Mouse (Mus musculus): ENCODE measurements around the gene Zc3h10. TPM values are rescaled to one million over a fixed set of nuclear protein-coding genes. Genes with fewer than 3 reads are reported as not detected.
"Not testable (repeated sequence)": the region's sequence is repeated elsewhere in the genome, so short reads cannot be mapped to it uniquely, and the experiment has no call there.

Gene Zc3h10
- total RNA-seq, 2 experiments from 2014 or later, result 9.7 to 13.6 TPM

DNA sequence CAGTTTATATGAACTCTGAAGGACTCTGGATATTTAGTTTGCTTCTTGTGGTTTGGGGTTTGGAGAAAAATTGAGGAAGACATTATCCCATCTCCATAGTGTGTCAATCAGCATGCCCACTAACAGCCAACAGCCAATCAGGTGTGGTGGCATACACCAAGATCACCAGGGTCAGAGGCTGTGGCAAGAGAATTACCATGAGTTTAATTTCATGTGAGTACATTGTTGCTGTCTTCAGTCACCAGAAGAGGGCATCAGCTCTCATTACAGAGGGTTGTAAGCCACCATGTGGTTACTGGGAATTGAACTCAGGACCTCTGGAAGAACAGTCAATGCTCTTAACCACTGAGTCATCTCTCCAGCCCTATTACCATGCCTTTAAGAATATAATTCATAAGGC lies 8.7 kb upstream of the Zc3h10 start:
- peak; percentile 95 for ATAC-seq (replicated peaks; ENCODE audit: poor library complexity, severe bottlenecking)

DNA sequence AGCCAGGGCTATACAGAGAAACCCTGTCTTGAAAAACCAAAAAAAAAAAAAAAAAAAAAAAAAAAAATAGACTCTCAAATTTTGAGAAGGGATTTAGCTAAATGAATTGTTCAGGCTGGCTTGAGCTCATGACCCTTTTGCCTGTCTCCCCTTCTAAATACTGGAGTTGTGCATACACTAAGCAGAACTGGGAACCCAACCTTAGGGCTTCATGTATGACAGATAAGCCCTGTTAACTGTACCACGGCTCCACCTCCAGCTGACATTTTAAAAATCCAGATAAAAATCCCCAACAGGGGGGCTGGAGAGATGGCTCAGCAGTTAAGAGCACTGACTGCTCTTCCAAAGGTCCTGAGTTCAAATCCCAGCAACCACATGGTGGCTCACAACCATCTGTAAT lies 8.0 kb upstream of the Zc3h10 start:
- not testable (repeated sequence) for ATAC-seq (replicated peaks; ENCODE audit: poor library complexity, severe bottlenecking)

DNA sequence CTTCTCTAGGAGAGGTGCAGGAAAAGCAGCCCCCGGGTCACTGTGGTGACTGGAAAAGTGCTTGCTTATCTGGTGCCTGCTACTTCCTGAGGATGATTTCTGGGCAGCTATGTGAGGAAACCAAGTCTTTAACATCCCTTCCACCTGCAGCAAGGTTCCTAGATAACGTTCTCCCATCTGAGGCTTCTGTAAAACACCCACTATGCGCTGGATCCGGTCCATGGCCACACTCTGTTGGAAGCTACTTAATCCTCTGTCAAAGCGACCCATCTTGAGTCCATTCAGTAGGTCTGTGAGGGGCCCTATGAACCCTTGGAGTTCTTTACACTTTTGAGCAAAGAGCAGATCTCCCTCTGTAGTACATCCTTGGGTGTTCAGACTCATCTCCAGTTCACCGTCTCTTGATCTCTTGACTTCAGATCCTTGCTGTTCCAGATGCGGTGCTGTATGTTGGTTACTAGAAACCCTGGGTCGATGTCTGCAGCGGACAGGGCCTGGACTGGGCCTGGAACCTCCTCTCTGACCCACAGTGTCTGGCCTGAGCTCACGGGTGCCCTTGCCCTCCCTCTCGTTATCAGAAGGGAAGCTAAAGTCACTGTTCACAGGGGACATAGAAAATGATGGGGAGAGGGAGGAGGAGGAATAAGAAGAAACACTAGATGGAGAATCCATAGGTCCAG lies 2.7 kb upstream of the Zc3h10 start:
- ATAC-seq (replicated peaks; ENCODE audit: poor library complexity, severe bottlenecking), result not testable (repeated sequence)

DNA sequence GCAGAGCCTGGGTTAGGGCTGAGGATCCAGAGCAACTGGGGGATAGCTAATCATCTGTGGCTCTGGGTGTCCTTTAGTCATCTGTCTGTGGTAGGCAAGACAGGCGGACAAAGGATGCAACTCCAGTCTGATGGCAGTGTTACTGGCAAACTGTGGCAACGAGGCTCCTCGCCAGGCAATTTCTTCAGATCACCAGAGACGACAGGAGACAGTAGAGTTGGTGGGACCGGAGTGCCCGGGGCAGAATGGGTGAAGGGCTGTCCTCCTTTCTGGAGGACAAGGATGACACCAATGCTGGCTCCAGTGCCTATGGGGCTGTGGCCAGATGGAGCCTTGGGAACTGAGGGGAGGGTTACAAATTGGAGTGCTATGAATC lies 2.1 kb upstream of the Zc3h10 start:
- not testable (repeated sequence) for ATAC-seq (replicated peaks; ENCODE audit: poor library complexity, severe bottlenecking)

DNA sequence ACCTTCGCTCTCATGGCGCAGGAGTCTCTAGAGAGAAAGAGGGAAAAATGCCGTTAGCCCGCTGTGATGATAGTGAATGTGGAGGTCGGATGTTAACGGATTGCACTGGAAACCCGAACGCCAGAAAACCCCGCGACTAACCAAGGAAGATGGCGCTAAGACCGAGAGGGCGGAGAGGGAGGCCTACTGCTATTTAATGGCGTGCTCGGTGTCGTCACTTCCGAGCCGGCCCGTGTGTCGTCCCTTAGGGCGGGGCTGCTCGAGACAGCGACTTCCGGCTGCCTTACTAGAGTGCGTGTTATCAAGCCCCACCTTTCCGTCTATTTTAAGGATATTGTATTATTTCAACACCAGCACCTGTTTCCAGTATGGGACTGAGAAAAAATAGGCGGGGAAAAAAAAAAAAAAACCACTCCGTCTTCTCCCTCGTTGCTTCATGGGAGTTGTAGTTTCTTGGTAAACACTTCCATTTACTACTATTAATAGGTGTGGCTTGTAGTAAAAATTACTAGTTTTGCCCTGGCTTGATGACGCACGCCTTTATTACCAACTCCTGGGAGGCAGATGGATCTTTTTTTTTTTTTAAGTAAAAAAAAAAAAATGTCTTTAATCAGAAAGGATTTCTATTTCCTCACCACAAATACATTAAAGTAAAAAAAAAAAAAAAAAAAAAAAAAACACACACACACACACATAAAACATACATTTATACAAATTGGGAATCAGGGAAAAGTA lies 1.5 kb upstream of the Zc3h10 start, which contains the start of gene Rpl41:
TSS of gene Rpl41 (minus strand) at position 359 of the 735 bp plus-strand sequence.
- peak; percentile 70 for ATAC-seq (replicated peaks; ENCODE audit: poor library complexity, severe bottlenecking)

DNA sequence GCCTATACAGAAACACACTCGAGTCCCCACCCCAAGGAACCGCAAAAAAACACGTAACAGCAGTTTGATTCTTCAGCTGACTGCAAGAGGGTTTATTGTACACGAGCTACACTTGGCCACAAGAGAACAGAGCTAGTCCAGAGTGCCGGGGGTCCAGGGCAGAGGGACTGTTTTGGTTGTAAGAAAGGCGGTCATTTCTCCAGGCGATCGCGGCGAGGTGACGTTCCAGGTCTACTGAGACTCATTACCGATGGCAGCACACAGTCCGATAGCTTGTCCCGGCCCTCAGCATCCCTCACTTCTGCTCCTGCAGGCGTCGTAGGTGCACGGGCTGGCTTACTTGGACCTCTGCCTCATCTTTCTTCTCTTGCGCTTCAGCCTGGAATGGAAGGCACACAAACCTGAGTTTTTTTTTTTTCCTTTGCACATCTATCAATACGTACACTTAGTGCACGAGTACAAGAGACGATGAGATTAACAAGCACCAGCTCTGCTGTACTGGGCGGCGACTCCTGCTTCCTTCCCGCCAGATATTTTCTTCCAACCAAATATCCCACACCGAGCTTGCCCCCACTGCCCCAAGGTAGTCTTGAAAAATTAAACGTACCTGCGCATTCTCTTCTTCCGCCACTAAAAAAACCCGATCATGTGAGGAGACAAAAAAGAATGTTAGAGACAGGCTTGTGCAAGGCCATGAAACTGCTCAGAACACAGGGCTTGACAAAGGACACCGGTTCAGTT lies 647 bp upstream of the Zc3h10 start:
- ATAC-seq (replicated peaks; ENCODE audit: poor library complexity, severe bottlenecking), result not testable (repeated sequence)

DNA sequence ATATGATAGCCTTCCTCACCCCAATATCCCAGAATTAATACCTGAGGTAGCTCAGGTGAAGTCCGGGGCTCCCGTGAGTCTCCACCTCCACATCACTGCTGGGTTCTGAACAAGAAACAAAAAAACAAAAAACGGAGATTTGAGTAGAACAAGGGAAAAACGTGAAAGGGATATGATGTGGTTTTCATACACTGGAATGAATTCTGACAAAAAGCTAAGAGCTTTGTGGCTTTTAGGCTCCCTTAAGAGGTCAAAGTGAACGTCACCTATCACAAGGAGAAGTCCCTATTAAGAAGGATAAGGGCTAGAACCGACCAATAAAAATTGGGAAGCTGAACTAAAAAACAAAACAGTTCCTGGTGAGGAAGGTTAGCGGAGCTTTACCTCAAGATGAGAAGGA lies 787 bp downstream of the Zc3h10 start:
- no peak for ATAC-seq (replicated peaks; ENCODE audit: poor library complexity, severe bottlenecking)

DNA sequence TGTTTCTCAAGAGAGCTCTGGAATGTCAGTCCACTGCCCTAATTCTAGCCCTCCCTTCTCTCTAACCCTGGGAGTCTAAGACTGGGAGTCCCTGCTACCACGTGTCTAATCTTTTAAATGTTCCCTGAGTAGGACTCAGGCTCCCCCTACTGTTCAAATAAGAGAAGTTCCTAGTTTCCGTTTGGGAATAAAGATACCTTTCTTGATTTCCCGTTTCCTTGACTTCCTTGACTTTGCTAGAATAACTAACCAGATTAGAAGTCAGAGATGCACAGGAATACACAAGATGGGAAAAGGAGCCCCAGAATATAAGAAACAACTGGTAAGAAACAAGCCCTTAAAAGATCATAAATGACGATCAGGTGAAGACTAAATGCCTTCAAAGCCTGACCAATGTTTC lies 1.2 kb downstream of the Zc3h10 start:
- 0 out of 2 replicates have a peak, but pooled peaks have one; percentile 8 for ATAC-seq (replicated peaks; ENCODE audit: poor library complexity, severe bottlenecking)

DNA sequence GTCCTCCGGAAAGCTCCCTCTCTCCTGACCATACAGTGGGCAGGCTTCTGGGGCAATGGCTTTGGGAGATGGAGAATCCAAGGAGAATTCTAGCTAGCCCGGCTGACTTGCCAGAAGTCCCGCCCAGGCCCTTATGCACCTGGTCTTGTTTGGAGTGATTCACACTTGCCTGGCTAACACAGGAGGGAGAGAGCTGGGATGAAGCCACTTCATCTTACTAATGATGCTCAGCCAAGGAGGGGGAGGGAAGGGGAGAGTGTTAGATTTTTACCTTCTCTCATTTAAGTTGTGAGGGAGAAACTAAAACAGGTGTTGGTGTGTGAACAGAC lies 2.0 kb downstream of the Zc3h10 start:
- no peak for ATAC-seq (replicated peaks; ENCODE audit: poor library complexity, severe bottlenecking)

DNA sequence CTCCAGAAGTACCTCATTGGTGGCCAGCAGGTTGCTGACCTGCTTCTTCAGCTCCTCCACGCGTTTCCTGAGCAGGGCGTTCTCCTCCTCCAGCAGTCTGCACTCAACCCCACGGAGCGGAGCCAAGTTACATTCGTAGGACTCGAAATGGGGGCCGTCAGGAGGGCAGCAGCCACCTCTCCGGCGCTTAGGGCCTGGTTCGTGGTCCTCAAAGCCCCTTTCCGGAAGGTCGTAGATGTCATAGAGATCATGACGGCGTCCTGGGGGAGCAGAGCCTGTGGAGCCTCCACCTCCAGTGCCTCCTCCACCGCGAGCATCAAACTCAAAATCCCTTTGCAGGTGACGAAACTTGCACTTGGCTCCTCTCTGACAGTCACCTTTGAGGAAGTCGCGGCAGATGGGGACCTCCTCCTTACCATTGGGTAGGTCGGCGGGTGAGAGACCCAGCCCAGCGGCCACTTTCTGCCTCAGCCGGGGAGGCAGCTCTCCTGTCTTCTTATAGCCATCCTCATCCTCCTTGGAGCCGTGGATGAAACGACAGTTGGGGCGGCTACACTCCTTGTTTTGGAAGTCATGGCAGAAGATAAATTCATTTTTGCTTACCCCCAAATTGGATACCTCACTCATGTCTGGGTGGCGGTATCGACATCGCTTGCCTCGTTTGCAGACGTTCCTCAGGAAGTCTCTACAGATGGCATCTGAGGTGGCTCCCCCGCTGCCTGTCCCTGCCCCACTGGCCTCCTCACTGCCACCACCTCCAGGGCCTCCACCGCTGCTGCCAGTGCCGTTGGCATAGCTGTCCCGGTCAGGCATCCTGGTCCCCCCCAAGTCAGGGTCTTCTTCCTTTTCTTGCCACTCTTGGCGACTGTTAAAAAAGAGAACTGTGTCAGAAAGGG lies 2.7 kb downstream of the Zc3h10 start:
- no peak for ATAC-seq (replicated peaks; ENCODE audit: poor library complexity, severe bottlenecking)

DNA sequence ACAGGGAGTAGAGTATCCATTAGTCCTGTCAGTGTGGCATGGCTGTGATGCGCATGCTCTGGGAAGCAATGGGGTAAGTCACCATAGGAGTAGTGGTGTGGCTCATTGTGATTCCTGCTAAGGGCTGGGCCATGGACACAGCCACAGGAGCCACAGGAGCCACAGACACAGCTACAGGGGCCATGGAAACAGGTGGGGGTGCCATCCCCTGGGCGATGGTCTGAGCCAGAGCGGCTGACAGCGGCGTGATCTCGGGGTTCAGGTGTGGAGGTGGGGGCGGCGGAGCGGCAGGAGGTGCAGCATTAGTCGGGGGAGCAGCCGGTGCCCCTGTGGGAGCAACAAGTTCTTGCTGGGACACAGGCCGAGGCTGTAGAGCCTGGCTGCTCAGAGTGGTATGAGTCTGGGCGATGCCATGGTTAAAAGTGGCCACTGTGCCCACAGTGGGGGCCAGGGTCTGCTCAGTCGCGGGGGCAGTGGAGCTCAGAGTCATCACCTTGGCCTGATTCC lies 3.4 kb downstream of the Zc3h10 start:
- no peak for ATAC-seq (replicated peaks; ENCODE audit: poor library complexity, severe bottlenecking)

DNA sequence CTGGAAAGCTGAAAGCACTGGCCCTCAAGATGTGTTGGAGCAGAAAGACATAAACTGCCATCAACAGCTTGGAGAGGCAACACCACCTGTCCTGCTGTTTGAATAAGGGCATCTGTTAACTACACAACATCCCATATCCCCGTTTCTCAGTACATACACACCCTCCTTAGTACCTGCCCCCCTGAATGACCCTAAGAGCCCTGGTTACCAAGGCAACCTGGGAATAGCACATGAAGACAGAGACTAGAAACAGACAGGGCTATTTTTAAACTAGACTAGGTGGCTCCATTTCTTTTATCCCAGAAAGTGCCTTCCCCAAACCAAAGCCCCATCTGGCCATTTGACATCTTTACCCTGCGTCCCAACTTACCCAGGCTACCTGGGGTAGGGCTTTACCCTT lies 4.5 kb downstream of the Zc3h10 start:
- no peak for ATAC-seq (replicated peaks; ENCODE audit: poor library complexity, severe bottlenecking)

DNA sequence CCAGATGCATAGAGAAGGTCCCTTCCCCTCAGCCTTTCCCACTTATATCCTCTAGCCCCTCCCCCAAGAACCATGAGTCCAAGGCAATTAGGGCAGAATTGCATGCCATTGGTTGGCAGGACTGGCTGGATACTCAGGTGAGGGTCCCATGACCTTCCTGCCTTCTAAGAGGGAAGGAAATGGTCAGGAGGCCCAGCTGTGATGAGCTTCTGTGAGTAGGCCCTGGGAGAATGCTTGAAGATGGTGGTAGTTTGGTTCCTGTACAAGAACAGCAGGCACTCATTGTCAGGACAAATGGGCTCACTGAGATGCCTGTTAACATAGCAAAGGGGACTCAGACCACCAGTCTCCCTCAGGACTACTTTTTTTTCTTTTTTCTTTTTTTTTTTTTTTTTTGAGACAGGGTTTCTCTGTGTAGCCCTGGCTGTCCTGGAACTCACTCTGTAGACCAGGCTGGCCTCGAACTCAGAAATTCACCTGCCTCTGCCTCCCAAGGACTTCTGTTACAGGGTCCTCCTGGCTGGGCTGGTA lies 9.2 kb downstream of the Zc3h10 start:
- ATAC-seq (replicated peaks; ENCODE audit: poor library complexity, severe bottlenecking), result no peak

DNA sequence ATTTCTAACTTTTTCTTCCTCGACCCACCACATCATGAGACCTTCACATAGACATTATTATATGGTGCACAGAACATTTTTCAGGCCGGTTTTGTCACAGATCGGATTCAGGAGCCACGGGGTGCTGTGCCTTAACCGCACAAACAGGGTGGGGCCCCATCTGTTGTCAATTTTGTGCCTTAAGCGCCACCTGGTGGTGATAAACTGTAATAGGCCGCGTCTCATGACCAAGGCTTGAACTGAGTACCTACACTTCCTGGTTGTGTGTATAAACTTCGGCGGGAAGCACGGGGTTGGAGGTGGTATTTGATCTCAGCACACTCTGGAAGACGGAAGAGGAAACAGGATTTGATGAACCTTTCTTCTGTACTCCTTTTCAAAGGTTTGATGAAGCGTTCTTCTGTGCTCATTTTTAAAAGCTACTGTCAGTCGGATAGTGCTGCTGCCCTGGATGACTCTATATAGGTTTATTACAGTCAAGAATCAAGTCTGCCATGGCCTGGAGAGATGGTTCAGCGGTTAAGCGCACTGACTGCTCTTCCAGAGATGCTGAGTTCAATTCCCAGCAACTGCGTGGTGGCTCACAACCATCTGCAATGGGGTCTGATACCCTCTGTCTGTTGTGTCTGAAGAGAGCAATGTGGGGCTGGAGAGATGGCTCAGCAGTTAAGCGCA lies 11.2 kb downstream of the Zc3h10 start:
- ATAC-seq (replicated peaks; ENCODE audit: poor library complexity, severe bottlenecking), result peak; percentile 95

DNA sequence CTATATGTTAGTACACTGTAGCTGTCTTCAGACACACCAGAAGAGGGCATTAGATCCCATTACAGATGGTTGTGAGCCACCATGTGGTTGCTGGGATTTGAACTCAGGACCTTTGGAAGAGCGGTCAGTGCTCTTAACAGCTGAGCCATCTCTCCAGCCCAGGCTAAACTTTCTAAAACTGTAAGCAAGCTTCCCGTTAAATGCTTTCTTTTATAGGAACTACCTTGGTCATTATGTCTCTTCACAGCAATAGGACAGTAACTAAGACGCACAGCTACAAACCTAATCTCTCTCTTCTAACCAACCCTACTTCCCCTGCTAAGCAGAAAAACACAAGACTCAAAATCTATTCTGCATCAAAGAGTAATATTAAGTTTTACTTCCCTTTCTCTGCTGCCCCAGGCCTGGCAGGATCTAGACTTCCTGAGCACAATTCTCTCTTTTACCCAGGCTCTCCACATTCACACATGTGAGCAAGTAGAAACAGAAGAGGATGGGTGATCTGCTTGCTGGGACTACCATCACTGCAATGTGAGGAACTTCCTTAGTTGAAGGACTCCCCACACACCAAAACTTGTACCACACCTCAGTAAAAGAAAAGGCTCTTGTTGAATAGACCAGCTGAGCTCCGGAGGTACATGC lies 11.8 kb downstream of the Zc3h10 start:
- ATAC-seq (replicated peaks; ENCODE audit: poor library complexity, severe bottlenecking), result peak; percentile 83

DNA sequence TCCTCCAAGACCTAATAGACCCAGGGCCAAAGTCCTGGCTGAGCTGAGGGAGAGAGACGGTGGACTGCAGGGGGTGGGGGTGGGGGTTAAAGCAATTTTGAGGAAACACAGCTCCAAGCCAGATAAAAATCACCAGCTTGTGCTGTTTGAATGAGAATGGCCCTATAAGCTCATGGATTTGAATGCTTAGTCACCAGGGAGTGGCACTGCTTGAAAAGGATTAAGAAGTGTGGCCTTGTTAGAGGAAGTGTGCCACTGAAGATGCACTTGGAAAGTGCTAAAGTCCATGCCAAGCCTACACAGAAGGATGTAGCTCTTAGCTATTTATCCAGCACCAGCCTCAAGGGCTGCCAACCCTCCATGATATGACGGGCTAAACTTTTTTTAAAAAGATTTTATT lies 12.4 kb downstream of the Zc3h10 start:
- ATAC-seq (replicated peaks; ENCODE audit: poor library complexity, severe bottlenecking), result no peak

DNA sequence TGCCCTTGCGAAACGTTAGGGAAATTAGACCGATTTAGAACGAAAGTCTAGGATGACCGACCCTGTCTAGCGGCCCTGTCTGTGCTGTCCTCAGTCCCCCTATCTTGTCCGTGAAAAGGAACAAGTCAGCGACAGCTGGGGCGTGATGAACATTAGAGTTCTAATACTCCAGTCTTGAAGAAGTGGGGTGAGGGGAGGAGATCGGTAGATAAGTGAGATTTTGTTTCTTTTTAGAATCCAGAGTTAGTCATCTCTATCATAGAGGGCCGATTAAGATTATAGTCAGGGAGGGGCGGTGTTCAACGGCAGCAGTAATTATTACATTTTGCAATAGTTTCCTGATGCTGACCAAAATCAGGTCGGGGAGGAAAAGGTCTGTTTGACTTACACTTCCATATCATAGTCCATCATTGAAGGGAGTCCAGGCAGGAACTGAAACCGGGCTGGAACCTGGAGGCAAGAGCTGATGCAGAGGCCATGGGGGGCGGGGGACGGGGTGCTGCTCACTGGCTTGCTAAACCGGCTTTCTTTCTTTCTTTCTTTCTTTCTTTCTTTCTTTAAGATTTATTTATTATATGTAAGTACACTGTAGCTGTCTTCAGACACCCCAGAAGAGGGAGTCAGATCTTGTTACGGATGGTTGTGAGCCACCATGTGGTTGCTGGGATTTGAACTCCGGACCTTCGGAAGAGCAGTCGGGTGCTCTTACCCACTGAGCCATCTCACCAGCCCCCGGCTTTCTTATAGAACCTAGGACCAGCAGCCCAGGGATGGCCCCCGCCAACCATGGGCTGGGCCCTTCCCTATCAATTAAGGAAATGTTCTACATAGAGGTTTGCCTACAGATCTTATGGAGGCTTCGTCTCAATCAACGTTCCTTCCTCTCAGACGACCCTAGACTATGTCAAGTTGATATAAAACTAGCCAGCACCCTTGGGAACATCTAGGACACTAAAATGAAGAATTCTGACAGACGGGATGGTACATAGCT lies 20.9 kb downstream of the Zc3h10 start:
- peak; percentile 39 for ATAC-seq (replicated peaks; ENCODE audit: poor library complexity, severe bottlenecking)
